Mouse (Mus musculus): ENCODE measurements around the gene P2rx4.

P2rx4 gene

DNA sequence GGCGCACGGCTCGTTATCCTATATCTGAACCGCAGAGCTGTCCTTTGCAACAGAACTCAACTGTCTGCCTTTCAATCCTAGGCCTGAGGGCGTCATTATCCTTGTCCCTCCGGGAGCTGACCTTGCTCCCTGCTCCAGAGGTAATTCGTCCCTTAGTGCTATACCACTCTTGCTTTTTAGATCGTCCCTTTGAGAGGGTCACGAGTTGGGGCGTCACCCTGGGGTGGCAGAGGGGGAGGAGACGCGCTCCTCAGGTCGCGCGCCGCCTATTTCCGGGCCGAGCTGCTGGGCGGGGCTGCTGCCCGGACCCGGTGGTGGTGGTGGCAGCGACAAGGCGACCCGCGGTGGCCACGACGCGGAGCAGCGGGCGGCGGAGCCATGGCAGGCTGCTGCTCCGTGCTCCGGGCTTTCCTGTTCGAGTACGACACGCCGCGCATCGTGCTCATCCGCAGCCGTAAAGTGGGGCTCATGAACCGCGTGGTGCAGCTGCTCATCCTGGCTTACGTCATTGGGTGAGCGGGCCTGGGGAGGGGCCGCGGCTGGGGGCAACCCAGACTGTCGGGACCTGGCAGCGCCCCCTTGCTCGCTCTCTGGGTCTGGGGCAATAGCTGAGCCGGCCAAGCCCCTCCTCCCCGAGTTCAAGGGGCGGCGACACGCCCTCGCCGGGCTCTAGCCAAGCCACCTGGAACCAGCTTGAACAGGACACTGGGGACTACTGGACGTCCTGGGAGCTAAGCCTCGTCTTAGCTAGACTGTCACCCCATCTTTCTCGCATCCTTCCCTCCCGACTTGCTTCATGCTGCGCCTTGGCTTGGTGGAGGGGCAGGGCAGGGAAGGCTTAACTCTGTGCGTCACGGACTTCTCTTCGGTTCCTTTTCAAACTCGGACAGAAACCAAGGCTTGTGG lies at the start of gene P2rx4:
P2rx4 (plus strand) TSS at position 269 of the 906 bp plus-strand sequence.
- DNase-seq, result peak; percentile 90

DNA sequence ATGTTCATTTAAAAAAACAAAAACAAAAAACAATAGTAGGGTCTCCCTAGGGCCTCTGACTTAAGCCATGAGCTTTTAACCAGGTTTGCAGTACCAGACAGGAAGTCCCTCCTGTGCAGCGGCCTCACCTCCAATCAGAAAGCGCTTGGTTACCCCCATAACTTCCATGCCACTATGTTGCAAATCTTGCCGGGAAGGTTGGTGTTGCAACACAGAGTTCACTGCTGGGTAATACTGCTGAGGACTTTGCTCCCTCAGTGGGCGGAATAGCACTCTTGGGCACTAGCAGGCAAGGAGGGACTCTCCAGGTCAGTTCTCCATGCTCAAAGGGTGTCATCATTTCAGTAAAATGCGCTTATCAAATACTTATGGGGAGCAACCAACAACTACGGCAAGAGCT lies 44.8 kb upstream of the P2rx4 start:
- DNase-seq, result no peak

DNA sequence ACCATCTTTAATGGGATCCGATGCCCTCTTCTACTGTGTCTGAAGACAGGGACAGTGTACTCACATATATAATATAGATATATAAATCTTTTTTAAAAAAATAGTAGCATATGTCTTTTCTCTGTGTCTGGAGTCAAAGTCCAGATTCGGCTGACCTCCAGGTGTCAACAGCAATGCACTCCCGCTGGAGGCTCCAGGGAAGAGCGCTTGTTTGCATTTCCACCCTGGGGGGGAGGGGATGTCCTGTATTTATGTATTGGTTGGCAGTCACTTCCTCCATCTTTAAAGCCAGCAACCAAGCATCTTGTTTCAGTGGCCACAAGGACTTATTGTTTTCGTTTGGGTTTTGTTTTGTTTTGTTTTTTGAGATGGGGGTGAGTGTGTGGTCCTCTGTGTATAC lies 42.3 kb upstream of the P2rx4 start:
- DNase-seq, result no peak

- DNase-seq, result no peak
Observed at GRCm38 (mm10) chr5:122668981-122669897, 38.1 kb upstream of the P2rx4 start.

- peak; percentile 67 for DNase-seq
Observed at GRCm38 (mm10) chr5:122671641-122672040, 35.7 kb upstream of the P2rx4 start.

GRCm38 (mm10) chr5:122672298-122672697 lies 35.0 kb upstream of the P2rx4 start:
- DNase-seq, result no peak

DNA sequence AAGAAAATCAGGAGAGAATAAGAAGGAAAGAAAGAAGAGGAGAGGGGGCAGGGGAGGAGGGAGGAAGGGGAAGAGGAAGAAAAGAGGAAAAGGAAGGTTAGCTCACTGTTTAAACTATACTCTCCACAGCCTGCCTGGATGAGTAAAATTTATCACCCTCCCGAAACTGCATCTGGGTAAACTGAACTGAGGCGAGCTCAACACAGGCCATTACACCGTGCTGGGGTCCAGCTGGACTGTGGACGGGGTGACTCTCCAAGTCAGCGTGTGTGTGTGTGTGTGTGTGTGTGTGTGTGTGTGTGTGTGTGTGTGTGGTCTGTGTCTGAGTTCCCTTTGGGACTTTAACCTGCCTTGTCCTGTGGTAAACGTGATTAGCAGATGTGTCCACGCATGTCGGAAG lies 31.3 kb upstream of the P2rx4 start:
- no peak for DNase-seq

- DNase-seq, result no peak
Observed at GRCm38 (mm10) chr5:122677983-122678382, 29.4 kb upstream of the P2rx4 start.

GRCm38 (mm10) chr5:122679881-122680280 lies 27.5 kb upstream of the P2rx4 start:
- DNase-seq, result no peak

DNA sequence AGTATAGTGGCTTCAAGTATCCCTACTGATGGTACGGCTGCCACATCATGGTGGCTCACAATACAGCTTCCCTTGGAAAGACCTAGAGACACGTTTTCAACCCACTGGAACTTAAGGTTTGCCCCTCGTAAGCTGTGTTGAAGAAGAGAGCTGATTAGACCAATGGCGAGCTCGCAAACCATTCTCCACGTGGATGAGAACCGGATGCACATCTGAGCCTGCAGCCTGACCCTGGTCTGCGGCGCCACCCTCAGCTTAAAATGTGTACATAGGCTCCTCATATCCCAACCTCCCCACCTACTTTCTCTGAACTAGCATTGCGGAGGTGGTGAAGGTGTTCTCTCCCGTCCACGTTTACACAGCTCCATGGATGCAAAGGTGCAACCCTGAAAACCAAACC lies 26.1 kb upstream of the P2rx4 start:
- no peak for DNase-seq

- no peak for DNase-seq
Observed at GRCm38 (mm10) chr5:122683926-122684325, 23.4 kb upstream of the P2rx4 start.

- no peak for DNase-seq
Observed at GRCm38 (mm10) chr5:122687391-122687790, 20.0 kb upstream of the P2rx4 start.

DNA sequence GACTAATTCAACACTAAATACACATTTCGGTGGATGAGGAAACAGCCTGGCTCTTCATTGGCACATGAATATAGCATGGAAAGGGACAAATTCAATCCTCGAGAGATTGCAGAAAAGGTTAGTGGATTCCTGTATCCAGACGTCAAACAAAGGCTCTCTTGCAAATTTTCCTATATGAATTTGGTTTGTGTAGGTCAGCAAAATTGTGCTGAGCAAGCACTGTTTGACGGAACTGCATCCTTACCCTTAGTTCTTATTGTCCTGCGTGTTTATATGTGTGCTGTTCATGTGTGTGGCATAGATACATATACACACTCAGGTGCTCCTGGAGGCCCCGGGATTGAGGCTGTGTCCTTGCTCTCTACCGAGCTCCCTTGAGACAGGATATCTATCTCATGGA lies 18.2 kb upstream of the P2rx4 start:
- DNase-seq, result no peak

- DNase-seq, result no peak
Observed at GRCm38 (mm10) chr5:122690486-122690885, 16.9 kb upstream of the P2rx4 start.

DNA sequence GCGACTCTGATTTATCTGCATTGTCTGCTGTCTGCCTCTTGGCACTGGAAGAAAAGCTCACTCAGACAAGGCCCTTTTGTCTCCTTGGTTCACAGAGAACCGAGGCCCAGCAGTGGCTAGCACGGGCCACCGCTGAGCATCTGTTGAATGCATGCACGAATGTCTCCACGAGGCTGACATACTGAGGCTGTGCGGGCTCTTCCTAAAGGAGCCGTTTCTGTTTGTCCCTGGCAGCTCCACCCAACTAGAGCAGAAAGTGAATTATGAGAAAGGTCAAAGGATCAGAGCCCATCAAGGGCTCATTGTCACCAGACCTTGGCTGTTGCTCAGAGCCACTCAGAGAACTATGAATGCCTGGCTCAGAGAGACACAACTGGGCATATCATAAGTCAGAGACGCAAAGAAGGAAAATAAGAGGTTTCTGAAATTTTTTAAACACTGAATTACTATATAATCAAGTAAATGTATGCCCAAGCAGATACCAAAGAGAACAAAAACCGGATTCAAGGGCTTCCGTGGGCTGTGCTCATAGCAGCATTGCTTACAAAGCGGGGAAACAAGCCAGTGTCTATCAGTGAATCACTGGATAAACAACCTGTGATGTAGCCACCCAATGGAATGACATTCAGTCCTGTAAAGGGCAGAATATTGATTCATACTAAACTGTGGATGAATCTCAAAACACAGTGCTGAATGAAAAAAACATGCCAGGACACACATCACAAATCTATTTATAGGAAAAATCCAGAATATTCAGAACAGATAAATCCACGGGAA lies 13.7 kb upstream of the P2rx4 start:
- DNase-seq, result no peak

- DNase-seq, result no peak
Observed at GRCm38 (mm10) chr5:122695516-122695915, 11.8 kb upstream of the P2rx4 start.

GRCm38 (mm10) chr5:122698041-122698700 lies 9.2 kb upstream of the P2rx4 start:
- DNase-seq, result peak; percentile 49

- DNase-seq, result peak; percentile 7
Observed at GRCm38 (mm10) chr5:122698701-122699060, 8.7 kb upstream of the P2rx4 start.

GRCm38 (mm10) chr5:122700109-122700836 lies 7.1 kb upstream of the P2rx4 start:
- no peak for DNase-seq

DNA sequence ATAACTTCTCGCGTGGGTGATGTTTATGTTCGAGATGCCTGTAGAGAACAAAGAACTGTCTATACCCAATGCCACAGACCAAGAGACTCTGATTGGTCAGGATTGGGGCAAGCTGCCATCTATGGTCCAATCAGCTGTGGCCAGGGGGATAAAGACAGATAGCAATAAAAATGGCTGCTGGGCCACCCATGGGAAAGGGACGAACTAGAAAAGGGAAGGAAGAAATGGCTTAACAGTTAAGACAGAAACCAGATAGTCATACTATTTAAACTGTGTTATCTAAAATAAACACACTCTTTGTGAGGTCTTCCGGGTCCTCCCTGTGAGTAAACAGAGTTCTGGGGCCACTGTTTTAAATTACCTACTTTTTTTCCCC lies 6.5 kb upstream of the P2rx4 start:
- no peak for DNase-seq

DNA sequence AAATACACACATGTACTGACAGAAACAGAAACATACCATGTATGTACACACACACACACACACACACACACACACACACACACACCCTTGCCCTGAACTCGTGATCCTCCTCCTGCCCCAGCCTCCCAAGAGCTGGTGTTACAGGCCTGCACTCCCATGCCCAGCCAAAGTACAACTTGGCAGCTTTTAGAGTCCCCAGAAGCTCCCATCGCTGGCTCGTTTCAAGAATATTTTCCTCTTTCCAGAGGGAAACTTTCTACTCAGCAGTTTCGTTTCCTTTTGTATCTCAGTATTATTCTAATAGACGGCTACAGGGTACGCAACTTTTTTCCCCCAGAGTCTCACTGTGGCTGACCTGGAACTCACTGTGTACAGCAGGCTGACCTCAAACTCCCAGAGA lies 5.2 kb upstream of the P2rx4 start:
- no peak for DNase-seq

- DNase-seq, result no peak
Observed at GRCm38 (mm10) chr5:122703574-122703973, 3.8 kb upstream of the P2rx4 start.

All from thymus, postnatal 14 days (tissue).